Mouse (Mus musculus): ENCODE results near the gene Id3.

- TF ChIP-seq CTCF (IDR thresholded peaks at IDR 0.05; ENCODE audit: borderline replicate concordance, control insufficient read depth, extremely low read depth, insufficient read depth, low read length, poor library complexity) (no peak), POLR2A (IDR thresholded peaks at IDR 0.05; ENCODE audit: control insufficient read depth, extremely low read depth, insufficient read depth, low read length, poor library complexity) (no peak)
These were observed 30.0 kb downstream of the Id3 start for GRCm38 (mm10) chr4:136173210-136173715.
